Mouse (Mus musculus): ENCODE results near the gene Ndrg4. TPM values are rescaled to one million over a fixed set of nuclear protein-coding genes. Genes with fewer than 3 reads are reported as not detected.

The Ndrg4 gene
- total RNA-seq, 2 experiments from 2014 or later, result 2.4 to 4.0 TPM

DNA sequence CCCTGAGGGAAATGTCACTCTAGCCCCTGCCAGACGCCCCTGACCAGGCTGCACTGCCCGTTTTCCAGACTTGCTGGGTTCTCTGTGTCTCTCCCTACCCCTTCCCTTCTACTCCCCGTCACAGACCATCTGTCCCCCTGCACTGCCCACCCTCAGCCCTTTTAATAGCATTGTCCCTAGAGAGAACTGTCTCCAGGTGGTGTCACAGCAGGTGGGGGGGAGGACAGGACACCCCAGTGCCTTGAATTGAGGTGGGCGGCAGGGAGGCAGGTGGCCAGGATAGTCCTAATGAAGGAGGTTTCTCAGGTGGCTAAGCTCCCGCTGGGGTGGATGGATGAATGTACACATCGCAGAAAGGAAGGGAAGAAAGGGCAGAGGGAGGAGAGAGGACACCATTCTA lies 17.9 kb downstream of the Ndrg4 start:
- DNase-seq, result no peak
- Histone ChIP-seq H3K27ac (no peak overlapping the region), H3K4me3 (no peak overlapping the region)
- intact Hi-C loops (cut with DNase I), result loop anchor here (5.0 kb wide), 1 partner anchor 347 kb away; no protein-coding TSS in a partner anchor
- TF ChIP-seq CTCF (IDR thresholded peaks at IDR 0.05), result no peak

DNA sequence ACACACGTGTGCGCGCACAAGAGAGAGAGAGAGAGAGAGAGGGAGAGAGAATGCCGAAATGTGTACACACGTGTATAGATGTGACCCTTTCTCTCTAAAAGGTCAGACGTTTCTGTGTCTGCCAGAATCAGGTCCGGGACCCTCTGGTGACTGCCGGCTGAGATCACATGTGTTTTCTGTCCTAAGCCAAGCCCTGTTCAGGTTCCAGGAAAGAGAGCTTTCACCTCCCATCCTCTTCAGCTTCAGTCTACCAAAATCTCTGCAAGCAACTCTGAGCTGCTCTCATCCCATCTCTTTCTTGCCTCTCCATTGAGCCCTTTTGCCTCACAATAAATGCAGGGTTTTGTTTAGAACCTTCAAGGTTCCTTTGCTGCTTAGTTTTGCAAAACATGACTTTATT lies 19.9 kb downstream of the Ndrg4 start:
- TF ChIP-seq CTCF (IDR thresholded peaks at IDR 0.05), result no peak
- no peak overlapping the region for H3K27ac ChIP-seq
- no peak overlapping the region for H3K4me3 ChIP-seq
- intact Hi-C loops (cut with DNase I), result loop anchor here (1.0 to 5.0 kb wide), 2 partner anchors 90 to 349 kb away; no protein-coding TSS in a partner anchor
- no peak for DNase-seq

DNA sequence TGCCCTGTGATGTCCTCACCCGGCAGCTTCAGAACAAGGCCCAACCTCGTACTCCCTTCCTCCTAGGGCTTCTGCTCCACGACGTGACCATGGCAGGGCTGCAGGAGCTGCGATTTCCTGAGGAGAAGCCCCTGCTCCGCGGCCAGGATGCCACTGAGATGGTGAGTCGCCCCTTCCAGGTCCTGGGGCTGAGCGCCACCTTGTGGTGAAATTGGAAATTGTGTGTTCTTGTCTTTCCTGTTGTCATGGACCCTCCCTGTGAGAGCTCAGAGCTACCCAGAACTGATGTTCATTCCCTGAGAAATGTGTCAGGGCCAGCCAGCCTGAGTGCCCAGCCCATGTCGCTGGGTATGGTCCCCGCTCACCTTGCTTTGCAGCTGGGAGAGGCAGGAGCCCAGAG lies 20.3 kb downstream of the Ndrg4 start:
- Histone ChIP-seq H3K4me3 (peak overlapping the region; percentile 24; the same call in 1 of the 2 replicates), H3K27ac (no peak overlapping the region)
- intact Hi-C loops (cut with DNase I), result loop anchor here (1.0 to 5.0 kb wide), 2 partner anchors 91 to 350 kb away; no protein-coding TSS in a partner anchor
- TF ChIP-seq CTCF (IDR thresholded peaks at IDR 0.05), result peak; percentile 96; the same call in 1 of the 2 replicates
- DNase-seq, result peak; percentile 79

DNA sequence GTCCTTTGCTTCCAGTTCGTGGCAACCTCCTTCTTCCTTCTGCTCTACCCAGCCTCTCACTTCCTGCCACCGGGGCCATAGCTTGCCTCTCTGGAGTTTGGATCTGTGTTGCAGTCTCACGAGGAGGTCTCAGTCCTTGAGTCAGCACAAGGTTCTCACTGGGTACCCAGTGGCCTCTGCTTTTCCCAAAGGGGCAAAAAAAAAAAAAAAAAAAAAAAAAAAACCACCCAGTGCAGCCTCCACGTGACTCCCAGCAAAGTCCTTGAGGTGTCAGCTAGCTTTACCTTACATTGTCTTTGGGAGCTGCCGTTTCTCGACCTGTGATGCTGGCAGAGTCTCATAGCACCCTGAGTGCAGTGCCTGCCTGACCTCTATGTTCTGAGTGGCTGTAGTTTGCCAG lies 21.4 kb downstream of the Ndrg4 start:
- H3K4me3 ChIP-seq, result no peak overlapping the region
- H3K27ac ChIP-seq, result no peak overlapping the region
- DNase-seq, result no peak
- TF ChIP-seq CTCF (IDR thresholded peaks at IDR 0.05), result no peak
- intact Hi-C loops (cut with DNase I), result loop anchor here (5.0 kb wide), 1 partner anchor 351 kb away; no protein-coding TSS in a partner anchor

DNA sequence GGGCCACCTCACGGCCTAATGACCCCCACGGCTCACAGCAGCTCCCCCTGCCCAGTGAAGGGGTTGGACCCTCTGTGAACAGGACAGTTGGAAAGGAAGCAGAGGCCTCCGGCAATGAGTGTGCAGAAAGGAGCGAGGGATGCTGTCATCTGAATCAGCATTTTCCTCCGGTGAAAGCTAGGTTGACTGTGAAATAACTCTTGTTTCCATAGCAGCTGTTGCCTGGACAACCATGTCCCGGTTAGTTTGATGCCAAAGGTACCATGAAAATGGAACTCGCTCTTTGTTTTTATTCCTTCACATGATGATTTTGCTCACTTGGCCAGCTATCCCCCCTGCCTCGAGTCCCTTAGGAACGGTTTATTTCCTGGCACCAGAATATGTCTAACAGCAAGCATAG lies 23.5 kb downstream of the Ndrg4 start:
- intact Hi-C loops (cut with DNase I), result loop anchor here (10.0 kb wide), 1 partner anchor 445 kb away; no protein-coding TSS in a partner anchor
- no peak for TF ChIP-seq CTCF (IDR thresholded peaks at IDR 0.05)
- no peak overlapping the region for H3K27ac ChIP-seq
- no peak for DNase-seq
- no peak overlapping the region for H3K4me3 ChIP-seq

DNA sequence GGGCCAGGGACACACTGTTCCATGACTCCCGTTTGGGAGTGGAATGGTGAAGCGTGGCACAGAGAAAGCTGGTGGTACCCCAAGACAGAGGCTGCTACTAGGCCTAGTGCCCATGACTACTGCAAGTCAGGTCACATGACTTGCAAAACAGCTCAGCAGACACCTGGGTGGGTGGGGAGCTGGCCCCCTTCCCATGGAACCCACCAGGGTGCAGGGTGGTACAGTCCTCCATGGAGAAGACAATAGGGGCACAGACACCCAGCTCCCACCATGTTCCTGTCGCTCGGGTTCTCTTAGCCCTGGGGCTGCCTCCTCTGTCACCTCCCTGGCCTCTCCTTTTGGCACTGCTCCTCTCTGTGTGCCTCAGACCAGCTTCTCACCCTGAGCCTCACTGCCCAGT lies 25.0 kb downstream of the Ndrg4 start:
- intact Hi-C loops (cut with DNase I), result loop anchor here (10.0 kb wide), 1 partner anchor 447 kb away; no protein-coding TSS in a partner anchor
- peak; percentile 13 for DNase-seq
- no peak for TF ChIP-seq CTCF (IDR thresholded peaks at IDR 0.05)
- Histone ChIP-seq H3K4me3 (no peak overlapping the region), H3K27ac (no peak overlapping the region)

DNA sequence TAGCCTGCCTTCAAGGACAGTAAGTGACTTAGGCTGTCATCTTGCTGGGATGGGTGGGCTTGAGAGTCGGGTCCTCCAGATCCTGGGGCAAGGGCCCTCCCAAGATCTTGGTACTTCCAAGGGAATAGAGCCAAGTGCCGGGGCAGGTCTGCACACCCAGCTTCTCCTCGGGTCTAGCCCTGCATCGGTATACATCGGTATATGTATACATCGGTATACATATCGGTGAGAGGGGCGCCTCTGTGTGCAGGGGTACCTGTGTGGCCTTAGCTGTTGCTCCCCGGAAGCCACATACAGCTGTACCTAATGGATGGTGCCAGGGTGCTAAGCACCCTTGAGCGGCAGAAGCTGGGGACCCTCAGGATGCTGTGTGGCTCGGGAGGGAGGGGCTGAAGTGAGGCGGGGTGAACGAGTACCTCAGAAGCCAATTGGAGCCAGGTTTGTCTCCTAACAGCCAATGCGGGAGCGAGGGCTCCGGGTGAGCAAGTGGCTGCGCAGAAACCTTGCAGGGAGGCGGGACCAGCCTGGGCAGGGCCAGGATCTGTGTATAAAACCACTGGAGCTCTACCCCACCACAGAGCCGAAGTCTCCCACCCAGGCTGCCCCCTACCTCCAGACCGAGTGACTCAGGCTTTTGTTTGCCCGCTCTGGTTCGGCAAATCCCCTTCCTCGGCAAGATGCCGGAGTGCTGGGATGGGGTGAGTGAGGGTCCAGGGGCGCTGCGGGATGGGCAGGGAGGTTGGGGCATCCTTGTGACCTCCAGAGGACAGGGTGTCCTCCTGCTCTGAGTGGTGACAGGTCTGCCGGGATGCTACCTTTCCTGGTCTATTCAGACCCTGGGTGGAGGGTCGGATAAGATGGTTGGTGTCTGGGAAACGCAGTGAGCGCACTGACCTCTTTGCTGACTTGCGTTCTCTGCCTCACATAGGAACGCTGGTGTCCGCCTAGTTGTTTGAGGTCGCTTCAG lies 26.0 kb downstream of the Ndrg4 start:
- TF ChIP-seq CTCF (IDR thresholded peaks at IDR 0.05), result no peak
- Histone ChIP-seq H3K4me3 (peak overlapping the region; percentile 85), H3K27ac (peak overlapping the region; percentile 67)
- intact Hi-C loops (cut with DNase I), result loop anchor here (10.0 kb wide), 1 partner anchor 448 kb away; no protein-coding TSS in a partner anchor
- DNase-seq, result peak; percentile 86

DNA sequence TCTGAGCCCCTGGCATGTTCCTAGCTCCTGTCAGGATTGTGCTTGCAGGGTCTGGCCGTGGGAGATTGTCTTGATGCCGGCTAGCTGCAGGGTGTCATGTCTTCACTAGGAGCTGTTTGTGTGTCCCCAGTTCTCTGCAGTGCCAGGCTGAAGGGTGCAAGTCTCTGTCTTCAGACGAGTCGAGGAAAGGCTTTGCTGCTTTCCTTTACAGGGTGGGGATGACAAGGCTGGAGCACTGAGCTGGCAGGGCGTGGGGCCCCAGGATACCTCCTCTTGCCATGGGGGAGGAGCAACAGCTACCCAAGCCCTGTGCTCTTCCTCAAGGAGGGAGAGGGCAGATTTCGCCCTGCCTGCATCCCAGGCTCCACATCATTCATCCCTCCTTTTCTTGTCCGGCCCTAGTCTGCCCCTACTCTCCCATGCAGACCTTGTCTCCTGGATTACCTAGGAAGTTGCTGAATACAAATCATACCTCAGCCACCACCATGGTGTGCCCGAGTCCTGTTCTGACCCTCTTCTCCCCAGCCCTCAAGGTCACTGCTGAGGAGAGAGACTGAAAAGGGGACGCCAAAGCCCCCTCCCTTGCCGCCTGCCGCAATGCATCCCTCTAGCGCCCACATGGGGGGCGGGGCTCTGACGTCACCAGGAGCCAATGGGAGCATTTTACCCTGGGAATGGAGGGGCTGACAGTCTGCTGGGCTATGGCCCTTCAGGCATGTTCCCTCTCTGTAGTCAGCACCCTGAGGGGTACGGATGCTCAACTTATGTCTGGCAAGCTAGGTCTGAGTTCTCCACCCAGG lies 26.9 kb downstream of the Ndrg4 start:
- Histone ChIP-seq H3K27ac (peak overlapping the region; percentile 67), H3K4me3 (peak overlapping the region; percentile 85)
- no peak for TF ChIP-seq CTCF (IDR thresholded peaks at IDR 0.05)
- DNase-seq, result peak; percentile 55
- intact Hi-C loops (cut with DNase I), result loop anchor here (10.0 kb wide), 1 partner anchor 449 kb away; no protein-coding TSS in a partner anchor

DNA sequence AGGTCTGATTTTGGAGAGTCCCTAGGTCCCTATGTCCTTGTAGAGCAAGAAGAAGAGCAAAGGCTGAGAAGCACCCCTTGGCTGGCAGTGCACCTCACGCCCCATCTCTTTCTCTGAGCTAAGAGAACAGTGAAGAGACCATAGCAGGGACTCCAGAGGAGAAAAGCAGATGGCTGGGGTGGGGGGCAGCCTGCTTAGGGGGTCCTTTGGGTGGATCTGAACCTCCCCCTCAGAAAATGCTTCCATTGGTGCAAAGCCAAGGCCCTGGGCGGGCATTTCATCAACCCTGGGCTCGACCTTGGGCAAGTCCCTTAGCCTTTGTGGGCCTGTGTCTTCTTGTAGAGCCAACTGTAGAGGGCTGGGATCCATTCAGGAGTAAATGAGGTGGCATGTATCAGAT lies 27.8 kb downstream of the Ndrg4 start:
- H3K27ac ChIP-seq, result no peak overlapping the region
- no peak for TF ChIP-seq CTCF (IDR thresholded peaks at IDR 0.05)
- DNase-seq, result no peak
- H3K4me3 ChIP-seq, result no peak overlapping the region
- intact Hi-C loops (cut with DNase I), result loop anchor here (10.0 kb wide), 1 partner anchor 450 kb away; no protein-coding TSS in a partner anchor

DNA sequence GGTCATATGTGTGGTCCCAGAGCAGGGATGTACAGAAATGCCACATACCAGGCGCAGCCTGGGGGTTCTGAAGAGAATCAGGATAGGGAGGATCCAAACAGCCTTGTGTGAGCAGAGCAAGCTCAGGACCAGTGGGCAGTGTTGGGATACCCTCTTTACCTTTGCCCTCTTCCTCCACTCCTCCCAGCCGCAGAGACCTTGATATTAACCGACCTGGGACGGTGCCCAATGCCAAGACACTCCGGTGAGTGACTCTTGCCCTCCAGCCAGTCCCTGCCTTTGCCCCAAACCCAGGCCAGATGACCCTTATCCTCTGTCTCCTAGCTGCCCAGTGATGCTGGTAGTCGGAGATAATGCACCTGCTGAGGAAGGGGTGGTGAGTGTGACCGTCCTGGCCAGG lies 32.8 kb downstream of the Ndrg4 start:
- Histone ChIP-seq H3K27ac (no peak overlapping the region), H3K4me3 (no peak overlapping the region)
- no peak for TF ChIP-seq CTCF (IDR thresholded peaks at IDR 0.05)
- intact Hi-C loops (cut with DNase I), result loop anchor here (10.0 kb wide), 1 partner anchor 455 kb away; no protein-coding TSS in a partner anchor
- no peak for DNase-seq

DNA sequence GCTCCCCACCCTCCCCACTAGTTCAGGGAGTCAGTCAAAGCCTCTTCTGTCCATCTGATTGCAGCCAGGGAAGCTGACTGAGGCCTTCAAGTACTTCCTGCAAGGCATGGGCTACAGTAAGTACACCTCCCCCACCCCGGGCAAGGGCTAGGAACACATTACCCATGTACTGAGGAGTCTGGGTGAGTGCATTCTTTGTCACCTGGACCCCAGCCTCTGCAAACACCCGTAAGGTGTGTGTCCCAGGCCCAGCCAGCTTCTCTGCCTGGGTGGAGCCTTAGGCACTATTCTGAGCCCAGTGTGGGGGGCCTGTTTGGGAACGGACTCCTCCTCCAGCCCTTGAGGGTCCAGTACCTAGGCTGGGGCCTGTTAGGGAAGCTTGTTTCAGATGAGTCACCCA lies 34.2 kb downstream of the Ndrg4 start:
- intact Hi-C loops (cut with DNase I), result no loop called here
- TF ChIP-seq CTCF (IDR thresholded peaks at IDR 0.05), result no peak
- no peak overlapping the region for H3K4me3 ChIP-seq
- no peak for DNase-seq
- no peak overlapping the region for H3K27ac ChIP-seq

DNA sequence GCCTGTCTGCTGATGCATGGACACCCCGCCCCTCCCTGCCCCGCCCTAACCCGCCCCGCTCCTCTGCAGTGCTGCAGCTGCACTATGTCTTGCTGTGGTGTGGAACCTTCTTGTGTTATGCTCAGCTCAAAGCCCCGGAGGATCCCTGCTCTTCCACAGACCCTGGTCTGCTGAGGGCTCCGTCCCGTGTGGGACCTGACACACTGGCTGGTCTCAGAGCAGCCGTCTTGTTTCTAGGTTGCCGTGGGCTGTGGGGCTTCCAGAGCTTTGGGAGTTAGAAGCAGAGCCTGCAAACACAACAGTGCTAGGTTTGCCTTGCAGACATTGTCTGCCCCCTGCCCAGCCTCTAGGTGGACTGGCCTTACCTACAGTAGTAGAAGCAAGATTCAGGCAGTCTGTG lies 35.6 kb downstream of the Ndrg4 start:
- no peak for TF ChIP-seq CTCF (IDR thresholded peaks at IDR 0.05)
- intact Hi-C loops (cut with DNase I), result loop anchor here (2.0 kb wide), 1 partner anchor 120 kb away; no protein-coding TSS in a partner anchor
- Histone ChIP-seq H3K4me3 (no peak overlapping the region), H3K27ac (no peak overlapping the region)
- no peak for DNase-seq
